Mouse (Mus musculus) forebrain, embryonic 12.5 days (tissue): ENCODE measurements at regions not wholly inside any gene's neighbourhood (a gene's known extent, or its start where the extent isn't known, plus 50 kb on each side); places are given as distances from the start of the nearest gene placed in this dataset.
A peak's percentile ranks its signal among the peaks of the same experiment; 100 is the strongest.

Experiments used
- ATAC-seq: fragments of 200-750 bp; cut with Nextera tagmentation; 2 replicates; pipeline ENCODE4 v1.8.0; 2017; ENCODE audit warnings: moderate TSS enrichment; ENCODE audit not compliant: low FRiP score
- H3K27ac ChIP-seq: fragments of 300-500 bp; sonication (generic); 2 replicates; pipeline ENCODE4 v1.5.1; 2016; ENCODE audit warnings: mild to moderate bottlenecking
- H3K27me3 ChIP-seq: fragments of 300-500 bp; sonication (generic); 2 replicates; pipeline ENCODE4 v1.6.1; 2016; ENCODE audit warnings: mild to moderate bottlenecking
- H3K36me3 ChIP-seq: fragments of 300-500 bp; sonication (generic); replicated peaks from 2 replicates; pipeline ENCODE4 v1.6.1; 2016; ENCODE audit warnings: mild to moderate bottlenecking
- H3K4me1 ChIP-seq: fragments of 300-500 bp; sonication (generic); 2 replicates; pipeline ENCODE4 v1.6.1; 2016
- H3K4me2 ChIP-seq: fragments of 300-500 bp; sonication (generic); 2 replicates; pipeline ENCODE4 v1.6.1; 2016; ENCODE audit warnings: mild to moderate bottlenecking, moderate library complexity
- H3K4me3 ChIP-seq: fragments of 300-500 bp; sonication (generic); replicated peaks from 2 replicates; pipeline ENCODE4 v1.5.1; 2016; ENCODE audit warnings: mild to moderate bottlenecking
- H3K9ac ChIP-seq: fragments of 300-500 bp; sonication (generic); 2 replicates; pipeline ENCODE4 v1.6.1; 2016; ENCODE audit warnings: mild to moderate bottlenecking
- H3K9me3 ChIP-seq: fragments of 300-500 bp; sonication (generic); 2 replicates; pipeline ENCODE4 v1.6.1; 2016
- WGBS: fragments of 180-500 bp; shearing (Covaris S2); methylation state at CpG from one replicate; pipeline ENCODE4 v1.1.7; 2016; 5-methylcytosine and 5-hydroxymethylcytosine counted together

- Histone ChIP-seq H3K9ac (peak overlapping the region; percentile 39), H3K4me1 (peaks cover 50% of the 10 kb centered on the region), H3K9me3 (no peaks in the 10 kb centered on the region), H3K27me3 (no peaks in the 10 kb centered on the region), H3K27ac (peak overlapping the region; percentile 87), H3K4me2 (peak overlapping the region; percentile 52), H3K36me3 (no peaks in the 10 kb centered on the region), H3K4me3 (peak overlapping the region; percentile 35)
- 6% methylated on average over 5 of the region's 5 CpGs for WGBS
- ATAC-seq: peak; percentile 74
Observed at GRCm38 (mm10) chr3:34561709-34562108, 88.5 kb upstream of the Sox2 start.

- Histone ChIP-seq H3K9me3 (no peaks in the 10 kb centered on the region), H3K27ac (peak overlapping the region; percentile 90), H3K4me2 (peak overlapping the region; percentile 52), H3K9ac (peak overlapping the region; percentile 55), H3K27me3 (no peaks in the 10 kb centered on the region; the same call in 1 of the 2 replicates), H3K4me1 (peaks cover 37% of the 10 kb centered on the region), H3K36me3 (no peaks in the 10 kb centered on the region), H3K4me3 (peak overlapping the region; percentile 42)
- 0 out of 2 replicates have a peak, but pooled peaks have one; percentile 19 for ATAC-seq
- 9% methylated on average over 13 of the region's 13 CpGs for whole genome bisulfite sequencing
Observed at GRCm38 (mm10) chr3:34559841-34560703, 90.1 kb upstream of the Sox2 start.

- no peak overlapping the region for H3K4me3 ChIP-seq
- WGBS: 19% methylated on average over 10 of the region's 10 CpGs
- H3K27ac ChIP-seq: peak overlapping the region; percentile 78
- no peaks in the 10 kb centered on the region for H3K36me3 ChIP-seq
- no peaks in the 10 kb centered on the region for H3K9me3 ChIP-seq
- H3K9ac ChIP-seq: no peak overlapping the region
- H3K27me3 ChIP-seq: no peaks in the 10 kb centered on the region; the same call in 1 of the 2 replicates
- H3K4me2 ChIP-seq: 0 out of 2 replicates have a peak overlapping the region, but pooled peaks have one; percentile 9
- peak; percentile 68 for ATAC-seq
- peaks cover 37% of the 10 kb centered on the region for H3K4me1 ChIP-seq
Observed at GRCm38 (mm10) chr3:34558821-34559520, 91.2 kb upstream of the Sox2 start.

GRCm38 (mm10) chr3:34552542-34553208 is 97.5 kb upstream of the Sox2 start:
- 54% methylated on average over 17 of the region's 17 CpGs for WGBS
- no peaks in the 10 kb centered on the region for H3K9me3 ChIP-seq
- no peaks in the 10 kb centered on the region; the same call in 1 of the 2 replicates for H3K27me3 ChIP-seq
- H3K4me2 ChIP-seq: no peak overlapping the region
- H3K9ac ChIP-seq: no peak overlapping the region
- no peak overlapping the region for H3K27ac ChIP-seq
- ATAC-seq: peak; percentile 51; the same call in 1 of the 2 replicates
- H3K4me1 ChIP-seq: peaks cover 14% of the 10 kb centered on the region
- no peaks in the 10 kb centered on the region for H3K36me3 ChIP-seq
- H3K4me3 ChIP-seq: no peak overlapping the region

- WGBS: 56% methylated on average over 3 of the region's 3 CpGs
- Histone ChIP-seq H3K4me3 (no peak overlapping the region), H3K36me3 (no peaks in the 10 kb centered on the region), H3K9me3 (no peaks in the 10 kb centered on the region), H3K4me2 (no peak overlapping the region), H3K9ac (no peak overlapping the region), H3K27ac (no peak overlapping the region), H3K27me3 (no peaks in the 10 kb centered on the region; the same call in 1 of the 2 replicates), H3K4me1 (peaks cover 14% of the 10 kb centered on the region)
- peak; percentile 44; the same call in 1 of the 2 replicates for ATAC-seq
Observed at GRCm38 (mm10) chr3:34551069-34551468, 99.1 kb upstream of the Sox2 start.

- H3K4me3 ChIP-seq: no peak overlapping the region
- H3K9ac ChIP-seq: no peak overlapping the region
- H3K4me1 ChIP-seq: peaks cover 14% of the 10 kb centered on the region
- WGBS: 73% methylated on average over 12 of the region's 12 CpGs
- no peaks in the 10 kb centered on the region for H3K9me3 ChIP-seq
- H3K4me2 ChIP-seq: no peak overlapping the region
- H3K36me3 ChIP-seq: no peaks in the 10 kb centered on the region
- no peak for ATAC-seq
- H3K27ac ChIP-seq: no peak overlapping the region
- H3K27me3 ChIP-seq: no peaks in the 10 kb centered on the region; the same call in 1 of the 2 replicates
Observed at GRCm38 (mm10) chr3:34550189-34550588, 100.0 kb upstream of the Sox2 start.

GRCm38 (mm10) chr3:34532451-34532850 is 117.8 kb upstream of the Sox2 start:
- Histone ChIP-seq H3K4me1 (peaks cover 15% of the 10 kb centered on the region), H3K4me3 (no peak overlapping the region), H3K9me3 (peaks cover 1% of the 10 kb centered on the region; the same call in 1 of the 2 replicates), H3K36me3 (no peaks in the 10 kb centered on the region), H3K27me3 (no peaks in the 10 kb centered on the region), H3K4me2 (no peak overlapping the region), H3K27ac (peak overlapping the region; percentile 39; the same call in 1 of the 2 replicates), H3K9ac (no peak overlapping the region)
- ATAC-seq: peak; percentile 67; the same call in 1 of the 2 replicates
- WGBS: 25% methylated on average over 3 of the region's 3 CpGs

GRCm38 (mm10) chr3:34531836-34532235 is 118.4 kb upstream of the Sox2 start:
- H3K9me3 ChIP-seq: no peaks in the 10 kb centered on the region
- WGBS: 46% methylated on average over 7 of the region's 7 CpGs
- no peak overlapping the region for H3K9ac ChIP-seq

GRCm38 (mm10) chr3:34527546-34527945 is 122.7 kb upstream of the Sox2 start:
- Histone ChIP-seq H3K27me3 (0 out of 2 replicates have a peak, but pooled peaks cover 8% of the 10 kb centered on the region), H3K9ac (no peak overlapping the region), H3K4me3 (no peak overlapping the region), H3K4me1 (peaks cover 15% of the 10 kb centered on the region), H3K4me2 (no peak overlapping the region), H3K9me3 (no peaks in the 10 kb centered on the region; the same call in 1 of the 2 replicates), H3K36me3 (no peaks in the 10 kb centered on the region), H3K27ac (no peak overlapping the region)
- no peak for ATAC-seq

More at GRCm38 (mm10) chr3:34531836-34532235, 118.4 kb upstream of the Sox2 start:
- ATAC-seq: 0 out of 2 replicates have a peak, but pooled peaks have one; percentile 25
- Histone ChIP-seq H3K4me2 (no peak overlapping the region), H3K4me1 (peaks cover 15% of the 10 kb centered on the region), H3K27me3 (no peaks in the 10 kb centered on the region), H3K27ac (peak overlapping the region; percentile 39; the same call in 1 of the 2 replicates), H3K4me3 (no peak overlapping the region), H3K36me3 (no peaks in the 10 kb centered on the region)

- H3K4me1 ChIP-seq: peaks cover 10% of the 10 kb centered on the region
- no peak overlapping the region for H3K4me3 ChIP-seq
- no peak for ATAC-seq
- H3K36me3 ChIP-seq: no peaks in the 10 kb centered on the region
- 0 out of 2 replicates have a peak, but pooled peaks cover 8% of the 10 kb centered on the region for H3K27me3 ChIP-seq
- H3K4me2 ChIP-seq: no peak overlapping the region
- H3K9ac ChIP-seq: no peak overlapping the region
- 95% methylated on average over 5 of the region's 5 CpGs for WGBS
- no peak overlapping the region for H3K27ac ChIP-seq
- no peaks in the 10 kb centered on the region; the same call in 1 of the 2 replicates for H3K9me3 ChIP-seq
Observed at GRCm38 (mm10) chr3:34525730-34526129, 124.5 kb upstream of the Sox2 start.

GRCm38 (mm10) chr3:34522054-34522684 is 128.0 kb upstream of the Sox2 start:
- no peak overlapping the region for H3K4me2 ChIP-seq
- H3K27ac ChIP-seq: no peak overlapping the region
- no peaks in the 10 kb centered on the region; the same call in 1 of the 2 replicates for H3K9me3 ChIP-seq
- H3K27me3 ChIP-seq: 0 out of 2 replicates have a peak, but pooled peaks cover 14% of the 10 kb centered on the region
- H3K36me3 ChIP-seq: no peaks in the 10 kb centered on the region
- peaks cover 10% of the 10 kb centered on the region for H3K4me1 ChIP-seq
- ATAC-seq: 0 out of 2 replicates have a peak, but pooled peaks have one; percentile 44
- no peak overlapping the region for H3K4me3 ChIP-seq
- WGBS: 10% methylated on average over 6 of the region's 6 CpGs
- no peak overlapping the region for H3K9ac ChIP-seq
